Mouse (Mus musculus) heart, embryonic 11.5 days (tissue): ENCODE results near the gene Ltf. TPM values are rescaled to one million over a fixed set of nuclear protein-coding genes. Genes with fewer than 3 reads are reported as not detected.

ENCODE experiments used
- ATAC-seq: fragments of 200-750 bp; cut with Nextera tagmentation; replicated peaks from 2 replicates; pipeline ENCODE4 v1.8.0; 2017; ENCODE audit warnings: moderate library complexity; ENCODE audit not compliant: insufficient number of reproducible peaks, low FRiP score, low TSS enrichment
- H3K27ac ChIP-seq: fragments of 300-500 bp; sonication (generic); 2 replicates; pipeline ENCODE4 v1.5.1; 2014; ENCODE audit warnings: mild to moderate bottlenecking, low read depth, low read length
- H3K27me3 ChIP-seq: fragments of 300-500 bp; sonication (generic); 2 replicates; pipeline ENCODE4 v1.6.1; 2014; ENCODE audit warnings: mild to moderate bottlenecking, low read length, mixed read lengths; ENCODE audit not compliant: control insufficient read depth, insufficient read depth
- H3K36me3 ChIP-seq: fragments of 300-500 bp; sonication (generic); 2 replicates; pipeline ENCODE4 v1.6.1; 2014; ENCODE audit warnings: mild to moderate bottlenecking, low read length, moderate library complexity, mixed read lengths; ENCODE audit not compliant: control insufficient read depth, insufficient read depth
- H3K4me1 ChIP-seq: fragments of 300-500 bp; sonication (generic); 2 replicates; pipeline ENCODE4 v1.6.1; 2014; ENCODE audit warnings: low read length; ENCODE audit not compliant: control insufficient read depth, insufficient read depth
- H3K4me2 ChIP-seq: fragments of 300-500 bp; sonication (generic); 2 replicates; pipeline ENCODE4 v1.6.1; 2014; ENCODE audit warnings: mild to moderate bottlenecking, moderate library complexity
- H3K4me3 ChIP-seq: fragments of 300-500 bp; sonication (generic); 2 replicates; pipeline ENCODE4 v1.5.1; 2014; ENCODE audit warnings: low read depth, low read length
- H3K9ac ChIP-seq: fragments of 300-500 bp; sonication (generic); 2 replicates; pipeline ENCODE4 v1.6.1; 2014; ENCODE audit warnings: mild to moderate bottlenecking, low read depth, low read length, moderate library complexity
- H3K9me3 ChIP-seq: fragments of 300-500 bp; sonication (generic); replicated peaks from 2 replicates; pipeline ENCODE4 v1.6.1; 2016; ENCODE audit warnings: low read length; ENCODE audit not compliant: control insufficient read depth
- WGBS: fragments of 180-500 bp; shearing (Covaris S2); extraction: QIAGEN DNeasy Blood & Tissue Kit; methylation state at CpG from one replicate; pipeline ENCODE4 v1.1.7; 2014; ENCODE audit not compliant: insufficient replicate concordance; 5-methylcytosine and 5-hydroxymethylcytosine counted together
- polyA plus RNA-seq: library from polyadenylated mRNA; unstranded; fragments of >200 nt; fragmentation: Nextera tagmentation; extraction: Ambion mirVana; gene quantifications from 2 replicates; pipeline ENCODE4 v1.2.1, GENCODE M21; 2014

Gene Ltf
- polyA plus RNA-seq, 1 experiment from 2014 or later: 0.72 TPM

GRCm38 (mm10) chr9:111058943-111059556 lies 40.0 kb downstream of the Ltf start:
- Histone ChIP-seq H3K4me3 (no peak overlapping the region), H3K9ac (no peak overlapping the region), H3K27me3 (no peaks in the 10 kb centered on the region), H3K27ac (no peak overlapping the region), H3K9me3 (no peaks in the 10 kb centered on the region), H3K36me3 (no peaks in the 10 kb centered on the region), H3K4me1 (peaks cover 18% of the 10 kb centered on the region), H3K4me2 (no peak overlapping the region)
- WGBS: 64% methylated on average over 10 of the region's 10 CpGs
- ATAC-seq: no peak

GRCm38 (mm10) chr9:111062840-111063239 lies 43.8 kb downstream of the Ltf start:
- no peak overlapping the region for H3K27ac ChIP-seq
- WGBS: 79% methylated on average over 5 of the region's 5 CpGs
- no peak for ATAC-seq

GRCm38 (mm10) chr9:111067052-111067451 lies 48.0 kb downstream of the Ltf start:
- Histone ChIP-seq H3K27ac (no peak overlapping the region), H3K4me1 (no peaks in the 10 kb centered on the region), H3K4me2 (no peak overlapping the region), H3K36me3 (no peaks in the 10 kb centered on the region), H3K9me3 (no peaks in the 10 kb centered on the region), H3K9ac (no peak overlapping the region), H3K27me3 (no peaks in the 10 kb centered on the region), H3K4me3 (no peak overlapping the region)
- 70% methylated on average over 4 of the region's 4 CpGs for WGBS
- ATAC-seq: no peak

More at GRCm38 (mm10) chr9:111062840-111063239, 43.8 kb downstream of the Ltf start:
- Histone ChIP-seq H3K36me3 (no peaks in the 10 kb centered on the region), H3K4me2 (no peak overlapping the region), H3K9me3 (no peaks in the 10 kb centered on the region), H3K27me3 (no peaks in the 10 kb centered on the region), H3K9ac (no peak overlapping the region), H3K4me3 (no peak overlapping the region), H3K4me1 (no peaks in the 10 kb centered on the region; the same call in 1 of the 2 replicates)

- H3K27ac ChIP-seq: no peak overlapping the region
- H3K4me2 ChIP-seq: no peak overlapping the region
- H3K27me3 ChIP-seq: no peaks in the 10 kb centered on the region
- no peaks in the 10 kb centered on the region for H3K4me1 ChIP-seq
- 27% methylated on average over 4 of the region's 4 CpGs for WGBS
- ATAC-seq: peak; percentile 35; the same call in 1 of the 2 replicates
- no peaks in the 10 kb centered on the region for H3K36me3 ChIP-seq
- no peak overlapping the region for H3K4me3 ChIP-seq
- peaks cover 6% of the 10 kb centered on the region for H3K9me3 ChIP-seq
- no peak overlapping the region for H3K9ac ChIP-seq
Observed at GRCm38 (mm10) chr9:111070546-111070961, 51.5 kb downstream of the Ltf start.

GRCm38 (mm10) chr9:111072175-111072574 lies 53.1 kb downstream of the Ltf start:
- Histone ChIP-seq H3K27me3 (no peaks in the 10 kb centered on the region), H3K4me3 (no peak overlapping the region), H3K36me3 (no peaks in the 10 kb centered on the region), H3K27ac (no peak overlapping the region), H3K9me3 (peaks cover 6% of the 10 kb centered on the region), H3K4me1 (no peaks in the 10 kb centered on the region), H3K9ac (no peak overlapping the region), H3K4me2 (no peak overlapping the region)
- no peak for ATAC-seq
- WGBS: 52% methylated on average over 7 of the region's 7 CpGs

GRCm38 (mm10) chr9:111072971-111073370 lies 53.9 kb downstream of the Ltf start:
- H3K4me3 ChIP-seq: no peak overlapping the region
- H3K4me2 ChIP-seq: no peak overlapping the region
- peaks cover 6% of the 10 kb centered on the region for H3K9me3 ChIP-seq
- no peaks in the 10 kb centered on the region for H3K36me3 ChIP-seq
- no peaks in the 10 kb centered on the region for H3K4me1 ChIP-seq
- no peak overlapping the region for H3K27ac ChIP-seq
- no peak overlapping the region for H3K9ac ChIP-seq
- ATAC-seq: no peak
- WGBS: 66% methylated on average over 4 of the region's 4 CpGs
- no peaks in the 10 kb centered on the region for H3K27me3 ChIP-seq

GRCm38 (mm10) chr9:111077745-111078144 lies 58.7 kb downstream of the Ltf start:
- Histone ChIP-seq H3K4me2 (no peak overlapping the region), H3K9ac (no peak overlapping the region), H3K27me3 (no peaks in the 10 kb centered on the region), H3K4me1 (0 out of 2 replicates have a peak, but pooled peaks cover 4% of the 10 kb centered on the region), H3K4me3 (no peak overlapping the region), H3K36me3 (no peaks in the 10 kb centered on the region), H3K27ac (no peak overlapping the region), H3K9me3 (peaks cover 6% of the 10 kb centered on the region)
- no peak for ATAC-seq
- 63% methylated on average over 5 of the region's 5 CpGs for WGBS

- no peak overlapping the region for H3K9ac ChIP-seq
- H3K27me3 ChIP-seq: no peaks in the 10 kb centered on the region
- H3K9me3 ChIP-seq: no peaks in the 10 kb centered on the region
- no peaks in the 10 kb centered on the region for H3K36me3 ChIP-seq
- WGBS: 94% methylated on average over 8 of the region's 8 CpGs
- H3K4me2 ChIP-seq: no peak overlapping the region
- no peak overlapping the region for H3K27ac ChIP-seq
- H3K4me3 ChIP-seq: no peak overlapping the region
- H3K4me1 ChIP-seq: 0 out of 2 replicates have a peak, but pooled peaks cover 4% of the 10 kb centered on the region
- no peak for ATAC-seq
Observed at GRCm38 (mm10) chr9:111080801-111081200, 61.7 kb downstream of the Ltf start.

GRCm38 (mm10) chr9:111081765-111082164 lies 62.7 kb downstream of the Ltf start:
- WGBS: 80% methylated on average over 5 of the region's 5 CpGs

More at GRCm38 (mm10) chr9:111081765-111082164, 62.7 kb downstream of the Ltf start:
- Histone ChIP-seq H3K4me1 (0 out of 2 replicates have a peak, but pooled peaks cover 4% of the 10 kb centered on the region), H3K27me3 (no peaks in the 10 kb centered on the region), H3K9ac (no peak overlapping the region), H3K36me3 (no peaks in the 10 kb centered on the region), H3K4me2 (no peak overlapping the region), H3K9me3 (no peaks in the 10 kb centered on the region), H3K4me3 (no peak overlapping the region), H3K27ac (no peak overlapping the region)
- ATAC-seq: no peak
